Mouse (Mus musculus) cerebellum, postnatal 36 days (tissue): ENCODE results near the gene B130006D01Rik.
A peak's percentile ranks its signal among the peaks of the same experiment; 100 is the strongest.
"Not testable (repeated sequence)": the region's sequence is repeated elsewhere in the genome, so short reads cannot be mapped to it uniquely, and the experiment has no call there.

Experiments
- DNase-seq, 2 experiments: peaks; one replicate each; pipeline ENCODE4 v3.0.0; 2021 to 2022; ENCODE audit warnings: mixed read lengths in 2 of 2

The B130006D01Rik gene

GRCm38 (mm10) chr11:95713811-95714241, 9.6 kb upstream of the B130006D01Rik start:
- DNase-seq: no peak

GRCm38 (mm10) chr11:95714411-95714810, 9.0 kb upstream of the B130006D01Rik start:
- DNase-seq: no peak

- DNase-seq: no peak
Observed at GRCm38 (mm10) chr11:95716136-95716535, 7.3 kb upstream of the B130006D01Rik start.

- DNase-seq: peak; percentile 32 to 35
Observed at GRCm38 (mm10) chr11:95719356-95719755, 4.0 kb upstream of the B130006D01Rik start.

DNA sequence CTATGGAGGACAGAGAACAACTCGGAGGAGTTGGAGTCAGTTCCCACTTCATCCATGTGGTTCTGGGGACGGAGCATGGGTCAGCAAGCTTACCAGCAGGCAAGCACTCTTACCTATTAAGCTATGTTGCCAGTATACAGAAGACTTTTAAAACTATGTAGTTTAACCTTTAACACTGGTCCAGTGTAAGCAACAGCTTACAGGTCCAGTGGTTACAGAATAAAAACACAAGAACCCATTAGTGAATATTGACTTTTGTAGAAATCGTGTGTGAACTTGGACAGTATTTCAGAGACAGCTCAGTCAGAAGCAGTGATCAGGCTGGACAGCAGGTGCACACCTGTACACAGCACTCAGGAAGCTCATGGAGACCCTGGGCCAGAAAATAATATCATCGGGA, 1.1 kb downstream of the B130006D01Rik start:
- DNase-seq: no peak

DNA sequence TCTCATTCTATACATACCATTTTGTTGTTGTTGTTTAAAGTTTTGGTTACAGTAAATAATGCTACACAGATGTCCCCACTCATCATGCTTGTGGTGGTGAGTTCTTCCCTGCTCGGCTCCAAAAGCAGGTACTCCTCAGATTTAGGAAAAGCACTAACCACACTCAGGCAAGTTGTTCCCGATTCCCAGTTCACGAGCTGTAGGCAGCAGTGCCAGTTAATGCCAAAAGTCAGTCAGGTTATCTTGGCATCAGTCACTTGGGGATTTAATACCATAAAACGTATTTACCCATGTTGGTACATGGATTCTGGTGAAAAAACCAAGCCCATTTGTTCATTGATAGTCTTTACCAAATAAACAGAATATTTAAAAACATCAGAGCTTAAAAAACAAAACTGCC, 2.8 kb downstream of the B130006D01Rik start:
- DNase-seq: no peak

DNA sequence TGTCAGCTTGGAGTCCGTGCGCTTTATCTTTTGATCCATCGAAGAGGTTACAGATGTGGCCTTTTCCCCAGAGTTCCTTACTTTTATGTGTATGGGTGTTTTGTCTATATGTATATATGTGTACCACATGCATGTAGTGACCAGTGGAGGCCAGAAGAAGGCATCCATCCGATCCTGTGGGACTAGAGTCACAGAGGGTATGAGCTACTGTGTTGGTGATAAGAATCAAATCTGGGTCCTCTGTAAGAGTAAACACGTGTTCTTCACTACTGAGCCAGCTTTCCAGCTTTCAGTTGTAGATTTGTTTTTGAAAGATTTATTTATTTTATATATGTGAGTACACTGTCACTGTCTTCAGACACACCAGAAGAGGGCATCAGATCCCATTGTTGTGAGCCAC, 4.6 kb downstream of the B130006D01Rik start:
- no peak for DNase-seq

DNA sequence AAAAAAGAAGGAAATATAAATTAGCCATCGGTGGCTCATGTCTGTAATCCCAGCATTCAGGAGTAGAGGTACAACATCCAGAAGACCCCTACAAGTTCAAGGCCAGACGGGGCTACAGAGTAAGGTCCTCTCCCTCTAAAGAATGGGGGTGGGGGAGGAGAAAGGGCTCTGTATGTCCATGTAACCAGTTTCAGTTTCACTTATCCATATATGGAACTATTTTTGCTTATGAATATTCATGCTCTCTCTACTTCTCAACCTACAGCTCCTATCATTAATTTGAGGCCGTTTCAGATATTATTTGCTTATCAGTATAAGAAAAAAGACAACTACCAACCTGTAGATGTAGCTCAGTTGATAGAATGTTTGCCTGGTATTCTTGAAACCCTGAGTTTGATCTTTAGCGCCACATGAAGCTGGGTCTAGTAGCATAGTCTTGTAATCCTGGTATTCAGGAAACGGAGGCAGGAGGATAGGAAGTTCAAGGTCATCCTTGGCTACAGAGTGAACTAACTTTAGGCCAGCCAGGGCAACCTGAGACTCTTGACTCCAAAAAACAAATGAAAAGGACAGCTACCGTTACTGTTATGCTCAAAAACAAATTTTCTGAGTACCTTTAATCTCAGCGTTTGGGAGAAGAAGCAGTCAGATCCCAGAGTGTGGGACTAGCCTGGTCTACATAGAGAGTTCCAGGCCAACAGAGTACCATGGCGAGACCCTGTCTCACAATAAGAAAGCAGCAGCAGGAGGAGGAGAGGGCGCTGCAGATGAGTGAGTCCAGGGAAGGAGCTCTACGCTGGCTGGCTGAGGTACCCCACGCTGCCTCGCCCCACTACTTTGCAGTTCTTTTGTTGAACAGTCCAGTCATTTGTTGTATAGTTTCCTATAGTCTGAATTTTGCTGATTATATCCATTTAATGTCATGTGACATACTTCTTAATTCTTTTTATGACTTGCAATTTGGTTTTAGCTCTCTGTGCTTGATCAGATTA, 5.8 kb downstream of the B130006D01Rik start:
- no peak for DNase-seq

GRCm38 (mm10) chr11:95734485-95734884, 11.1 kb downstream of the B130006D01Rik start:
- no peak for DNase-seq

- peak; percentile 24 to 27 for DNase-seq
Observed at GRCm38 (mm10) chr11:95737811-95738210, 14.4 kb downstream of the B130006D01Rik start.

DNA sequence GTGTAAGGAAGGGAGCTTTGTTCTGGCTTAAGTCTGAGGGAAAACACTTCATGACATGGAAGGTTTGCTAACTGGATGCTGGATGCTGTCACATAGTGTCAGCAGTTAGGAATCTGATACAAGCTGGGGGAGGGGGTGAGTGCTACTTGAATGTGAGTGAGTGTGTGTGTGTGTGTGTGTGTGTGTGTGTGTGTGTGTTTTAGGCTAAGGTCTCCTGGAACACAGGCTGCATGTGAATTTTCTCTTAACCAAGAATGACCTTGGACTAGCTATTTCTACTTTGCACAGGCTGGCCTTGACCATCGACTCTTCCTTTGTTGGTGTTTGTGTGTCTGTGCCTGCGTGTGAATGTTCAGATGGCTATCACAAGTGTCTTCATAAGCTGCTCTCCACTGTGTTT, 21.1 kb downstream of the B130006D01Rik start:
- DNase-seq: no peak

DNA sequence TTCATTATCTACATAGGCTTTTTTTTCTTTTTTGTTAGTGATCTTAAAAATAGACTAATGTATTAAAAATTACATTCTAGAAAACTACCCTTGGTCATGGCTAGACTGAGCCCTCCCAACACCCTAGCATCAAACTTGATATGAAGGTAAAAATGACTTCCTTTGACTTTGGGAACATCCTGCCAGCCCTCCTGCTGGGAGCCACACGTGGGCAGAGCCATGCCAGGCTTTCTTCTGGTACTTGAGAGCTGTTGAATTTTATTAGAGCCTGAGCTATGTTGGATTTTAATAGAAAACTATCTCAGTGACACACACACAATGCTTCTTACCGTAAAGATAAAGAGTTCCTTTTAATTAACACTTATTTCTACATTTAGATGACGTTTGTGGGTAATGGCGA, 23.4 kb downstream of the B130006D01Rik start:
- DNase-seq: peak; percentile 61 to 64

DNA sequence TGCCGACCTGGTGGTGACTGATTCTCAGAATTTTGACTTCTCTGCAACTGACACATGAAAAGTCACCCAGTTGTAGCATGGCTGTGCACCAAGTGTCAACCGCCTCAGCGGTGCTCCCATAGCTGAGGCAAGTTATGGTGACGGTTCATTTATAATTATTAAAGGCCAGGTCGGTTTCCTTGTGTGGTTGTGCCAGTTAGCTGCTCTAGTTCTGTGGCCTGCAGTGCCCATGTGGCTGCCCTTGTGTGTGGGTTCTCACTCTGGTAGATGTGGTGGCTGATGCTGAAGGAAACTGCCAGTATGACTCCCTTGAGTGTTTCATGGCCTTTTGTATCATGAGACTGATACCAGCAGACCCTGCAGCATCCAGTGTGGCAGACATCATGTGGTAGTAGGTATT, 24.9 kb downstream of the B130006D01Rik start:
- no peak for DNase-seq

GRCm38 (mm10) chr11:95749619-95750018, 26.2 kb downstream of the B130006D01Rik start:
- DNase-seq: no peak

GRCm38 (mm10) chr11:95750995-95751394, 27.6 kb downstream of the B130006D01Rik start:
- peak; percentile 77 to 92 for DNase-seq

DNA sequence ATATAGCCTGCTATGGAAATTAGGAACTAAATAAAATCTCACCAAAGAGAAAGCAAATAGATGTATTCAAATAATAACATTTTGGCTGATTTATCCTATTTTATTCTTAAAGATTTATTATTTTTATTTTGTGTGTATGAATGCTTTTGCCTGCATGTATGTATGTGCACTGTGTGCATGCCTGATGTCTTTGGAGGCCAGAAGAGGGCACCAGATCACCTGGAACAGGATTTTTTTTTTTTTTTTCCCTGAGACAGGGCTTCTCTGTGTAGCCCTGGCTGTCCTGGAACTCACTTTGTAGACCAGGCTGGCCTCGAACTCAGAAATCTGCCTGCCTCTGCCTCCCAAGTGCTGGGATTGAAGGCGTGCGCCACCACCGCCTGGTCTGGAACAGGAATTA, 31.8 kb downstream of the B130006D01Rik start:
- not testable (repeated sequence) for DNase-seq

DNA sequence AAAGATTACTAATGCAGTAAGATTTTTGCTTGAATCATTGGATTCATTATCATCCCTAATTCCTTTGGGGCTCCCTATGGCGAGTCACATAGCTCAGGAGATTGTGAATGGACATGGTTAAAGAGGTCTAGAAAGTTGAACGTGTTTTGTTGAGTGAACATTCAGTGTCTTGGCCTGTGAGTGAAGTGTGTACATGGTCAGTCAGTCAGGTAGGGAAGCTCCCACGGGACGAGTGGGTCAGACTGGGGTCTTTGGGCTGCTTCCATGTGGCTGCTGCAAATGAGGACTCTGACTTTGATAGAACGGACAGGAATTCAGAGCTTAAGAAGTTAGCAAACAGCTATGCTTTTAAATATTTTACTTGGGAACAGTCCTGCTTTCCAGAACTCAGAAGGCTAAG, 37.1 kb downstream of the B130006D01Rik start:
- no peak for DNase-seq

GRCm38 (mm10) chr11:95762996-95763395, 39.6 kb downstream of the B130006D01Rik start:
- no peak for DNase-seq

GRCm38 (mm10) chr11:95764806-95765205, 41.4 kb downstream of the B130006D01Rik start:
- DNase-seq: no peak

DNA sequence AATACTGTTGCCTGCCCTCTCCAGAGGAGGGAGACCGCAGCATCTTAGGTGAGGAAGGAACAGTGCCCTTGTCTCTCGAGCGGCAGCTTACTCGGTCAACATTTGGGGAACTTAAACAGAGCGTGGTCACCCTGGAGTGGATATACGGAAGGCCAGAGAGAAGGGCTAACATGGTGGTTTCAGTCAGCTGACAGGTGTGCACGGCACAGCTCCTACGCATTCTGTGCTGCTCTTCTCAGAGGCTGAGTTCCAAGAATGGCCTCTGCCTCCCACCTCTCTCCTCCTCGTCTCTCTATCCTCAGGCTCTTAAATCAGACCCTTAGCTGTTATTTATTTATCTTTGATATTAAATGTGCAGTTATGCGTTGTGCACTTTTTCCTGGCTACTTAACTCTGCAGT, 41.9 kb downstream of the B130006D01Rik start:
- DNase-seq: no peak

DNA sequence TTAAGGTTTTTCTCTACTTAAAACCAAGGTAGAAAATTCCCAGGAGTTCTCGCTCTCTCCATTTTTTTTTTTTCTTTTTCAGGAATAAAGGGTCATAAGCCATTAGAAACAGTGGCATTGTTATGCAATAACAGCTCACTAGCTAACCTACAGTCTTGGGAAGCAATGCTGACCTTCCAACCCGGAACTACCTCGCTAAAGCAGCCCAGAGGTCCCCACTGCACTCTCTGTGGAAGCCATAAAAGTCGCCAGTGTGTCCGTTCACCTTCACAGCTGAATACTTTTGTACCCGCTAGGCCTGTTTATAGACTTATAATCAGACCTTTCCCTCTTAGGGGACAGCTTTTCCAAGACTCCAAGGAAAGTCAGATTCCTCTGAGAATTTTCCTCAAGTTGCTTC, 44.9 kb downstream of the B130006D01Rik start:
- DNase-seq: no peak

DNA sequence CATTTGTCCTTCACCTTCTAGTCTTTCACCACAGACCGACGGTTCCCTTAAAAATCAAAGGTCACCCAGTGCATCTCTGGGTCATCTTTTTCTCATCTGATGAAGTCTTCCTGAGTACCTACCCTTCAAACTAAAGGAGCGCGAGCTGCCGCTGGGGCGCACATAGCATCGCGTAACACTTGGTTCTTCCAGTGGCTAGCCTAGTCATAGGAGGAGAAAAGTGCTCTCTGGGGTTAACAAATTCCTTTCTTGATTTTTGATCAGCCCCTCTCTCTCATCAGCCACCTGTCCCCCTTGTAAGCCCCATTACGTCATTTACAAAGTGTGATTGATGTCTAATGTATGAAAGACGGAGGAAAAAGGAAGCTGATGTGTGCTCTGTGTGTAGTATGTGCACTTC, 45.8 kb downstream of the B130006D01Rik start:
- no peak for DNase-seq

GRCm38 (mm10) chr11:95770720-95771364, 47.5 kb downstream of the B130006D01Rik start:
- DNase-seq: peak in 1 of 2 experiments; percentile 43

GRCm38 (mm10) chr11:95771665-95772064, 48.3 kb downstream of the B130006D01Rik start:
- DNase-seq: no peak
